Mouse (Mus musculus) CD4-positive, CD25-positive, alpha-beta regulatory T cell, adult 2 months (primary cell): Measurements from ENCODE around the gene Olfr608.
"Not testable (repeated sequence)": the region's sequence is repeated elsewhere in the genome, so short reads cannot be mapped to it uniquely, and the experiment has no call there.

Source experiments
- DNase-seq: peaks from one replicate; pipeline ENCODE4 v3.0.0-alpha.2; 2012; ENCODE audit warnings: low read depth, low spot score

Olfr608 gene

DNA sequence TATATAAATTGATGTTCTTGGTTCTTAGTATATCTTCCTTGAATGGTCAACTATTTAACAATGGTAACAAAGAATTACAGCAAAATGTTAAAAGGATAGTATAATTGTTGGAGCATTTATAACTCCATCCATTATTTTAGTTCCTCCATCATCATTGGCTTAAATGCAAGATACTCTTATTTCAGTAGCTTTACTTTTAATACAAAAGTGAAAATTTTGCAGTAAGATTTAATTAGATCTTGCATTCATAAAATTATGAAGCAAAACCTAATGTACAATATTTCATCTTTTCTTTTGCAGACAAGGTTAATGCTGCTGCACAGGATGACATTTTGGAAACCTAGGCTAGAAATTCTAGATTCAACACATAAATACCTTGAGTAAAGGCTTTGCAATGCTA is at the start of gene Olfr608:
Gene Olfr608 (plus strand): TSS at position 301 of the 400 bp plus-strand sequence.
- DNase-seq = no peak

DNA sequence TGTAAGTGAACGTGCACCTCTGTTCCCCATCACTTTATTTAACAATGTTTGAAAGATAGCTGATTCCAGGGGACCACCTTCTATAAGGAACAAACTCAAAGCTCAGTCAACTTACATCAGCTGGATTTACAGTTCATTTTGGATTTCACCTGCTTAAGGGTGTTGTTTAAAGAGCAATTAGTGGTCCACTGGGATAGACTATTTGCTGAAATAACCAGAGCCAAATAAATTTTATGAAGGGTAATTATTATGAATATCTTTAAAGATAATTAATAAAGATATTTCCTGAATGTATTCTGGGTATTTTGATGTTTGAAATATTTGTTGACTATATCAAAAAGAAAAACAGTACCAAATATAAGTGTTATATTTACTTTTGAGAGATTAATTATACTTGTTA is 24.3 kb upstream of the Olfr608 start, which contains the start of gene Olfr605:
Gene Olfr605 (minus strand): TSS at position 101 of the 400 bp plus-strand sequence.
- DNase-seq = no peak

DNA sequence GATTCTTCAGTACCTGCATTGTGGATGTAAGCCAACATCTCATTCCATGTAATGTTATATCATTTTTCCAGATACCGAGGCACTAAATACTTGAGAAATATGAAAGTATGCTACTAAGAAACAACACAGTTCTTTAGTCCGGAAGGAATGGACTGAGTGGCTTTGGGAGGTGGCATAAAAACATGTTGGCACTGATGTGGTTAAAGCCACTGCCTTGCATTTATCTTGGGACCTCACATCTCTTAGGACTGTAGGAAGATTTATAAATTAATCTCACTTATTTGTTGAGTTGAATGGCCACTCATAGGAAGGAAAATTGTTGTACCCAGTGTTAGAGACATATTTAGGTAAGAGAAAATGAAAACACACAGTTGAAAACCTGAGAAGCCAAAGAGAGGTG is 20.9 kb upstream of the Olfr608 start, which contains the start of gene Olfr606:
Gene Olfr606 (plus strand): TSS at position 301 of the 400 bp plus-strand sequence.
- no peak for DNase-seq

DNA sequence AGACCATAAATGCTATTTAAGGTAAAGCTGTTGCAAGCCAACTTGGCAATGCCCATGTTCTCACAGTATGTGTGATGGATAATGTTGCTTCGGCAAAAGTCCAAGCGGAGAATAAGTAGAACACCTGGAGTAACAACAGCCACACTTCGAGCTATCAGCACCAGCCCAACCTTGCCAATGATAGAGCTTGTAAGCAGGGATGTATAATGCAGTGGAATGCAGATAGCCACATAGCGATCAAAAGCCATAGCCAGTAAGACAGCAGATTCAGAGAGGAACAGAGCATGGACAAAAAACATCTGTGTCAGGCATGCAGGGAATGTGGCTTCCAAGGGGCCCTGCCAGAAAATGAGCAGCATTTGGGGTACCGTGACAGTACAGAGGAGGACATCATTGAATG is 9.1 kb upstream of the Olfr608 start:
- DNase-seq = no peak

DNA sequence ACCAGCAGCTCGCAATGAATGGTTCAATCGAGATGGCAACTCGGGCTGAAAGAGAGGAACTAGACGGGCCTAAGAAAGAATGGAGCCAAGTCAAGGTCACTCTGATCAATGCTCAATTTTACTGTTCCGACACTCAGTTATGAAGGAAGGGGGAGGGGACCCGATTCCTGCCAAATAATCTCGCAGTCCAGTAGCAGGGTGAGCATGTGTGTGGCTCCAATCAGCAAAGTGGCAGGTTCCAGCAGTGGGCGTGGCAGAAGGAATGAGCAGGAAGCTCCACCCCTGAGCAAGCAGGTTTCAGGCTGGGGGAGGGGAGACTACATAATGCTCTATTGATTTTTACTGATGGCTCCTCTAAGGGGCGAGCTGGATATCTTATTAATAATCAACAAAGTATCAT is 7.4 kb downstream of the Olfr608 start:
- not testable (repeated sequence) for DNase-seq

DNA sequence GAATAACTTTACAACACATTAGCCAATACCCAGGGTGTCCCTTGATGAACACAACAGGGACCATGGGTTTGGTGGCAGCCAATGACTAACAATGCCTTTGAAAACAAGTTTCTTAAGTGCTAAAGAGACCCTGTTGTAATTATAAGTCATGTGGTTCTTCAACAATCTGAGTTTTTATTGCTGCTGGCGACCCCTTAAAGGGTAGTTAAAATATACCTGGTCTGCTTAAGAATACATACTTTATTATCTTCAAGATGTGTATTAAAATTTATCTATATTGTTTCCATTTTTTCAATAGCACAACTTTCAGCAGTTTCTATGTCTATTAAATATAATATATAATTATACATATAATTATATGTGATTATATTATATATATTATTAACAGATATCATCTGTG is 28.3 kb downstream of the Olfr608 start, which contains the start of gene Olfr609:
Gene Olfr609 (minus strand): TSS at position 101 of the 400 bp plus-strand sequence.
- DNase-seq = no peak

DNA sequence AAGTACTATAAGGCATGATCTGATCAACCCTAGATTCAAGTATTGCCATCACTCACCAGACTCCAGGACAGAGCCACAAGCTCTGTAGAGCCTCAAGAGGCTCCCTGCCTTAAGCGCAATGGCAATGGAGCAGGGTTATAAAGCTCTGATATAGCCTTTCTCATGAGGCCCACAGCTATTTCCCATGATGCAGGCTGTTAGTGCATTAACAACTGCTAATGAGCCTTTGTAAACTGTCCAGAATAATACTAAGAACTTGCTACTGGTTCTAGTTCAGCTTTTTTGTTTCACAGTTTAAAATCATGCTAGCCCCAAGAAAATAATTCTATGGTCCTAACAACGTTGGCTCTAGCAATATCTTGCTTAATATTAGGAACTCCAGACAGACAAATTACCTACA is 42.3 kb downstream of the Olfr608 start, which contains the start of gene Olfr610:
Gene Olfr610 (minus strand): TSS at position 101 of the 400 bp plus-strand sequence.
- no peak for DNase-seq

DNA sequence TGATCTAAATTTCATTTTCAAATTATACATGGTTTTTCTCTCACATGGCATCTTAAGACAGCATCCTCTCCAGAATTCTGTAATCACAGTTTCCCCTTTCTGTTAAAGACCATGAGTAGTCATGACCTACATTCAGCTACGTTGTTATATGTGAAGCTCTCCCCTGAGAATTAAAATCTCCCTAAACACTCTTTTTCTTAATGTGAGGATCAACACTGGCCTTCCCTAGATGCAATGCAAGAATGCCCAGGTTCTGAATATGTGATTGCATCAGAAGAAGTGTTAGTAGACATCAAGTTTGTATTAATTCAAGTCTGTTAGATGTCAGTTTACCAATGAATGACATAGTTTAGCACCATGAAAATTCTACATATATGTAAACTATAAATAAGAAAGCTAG is 51.1 kb downstream of the Olfr608 start, which contains the start of gene Olfr611:
Gene Olfr611 (minus strand): TSS at position 101 of the 400 bp plus-strand sequence.
- not testable (repeated sequence) for DNase-seq
